Mouse (Mus musculus) liver, embryonic 14.5 days (tissue): ENCODE measurements around the gene Tmem184b. TPM values are rescaled to one million over a fixed set of nuclear protein-coding genes. Genes with fewer than 3 reads are reported as not detected.

Experiments used
- ATAC-seq: fragments of 200-750 bp; cut with Nextera tagmentation; 2 replicates; pipeline ENCODE4 v1.8.0; 2017; ENCODE audit warnings: moderate number of reproducible peaks, mild to moderate bottlenecking, moderate library complexity; ENCODE audit not compliant: insufficient read depth
- DNase-seq, 3 experiments: peaks; one replicate each; pipeline ENCODE4 v3.0.0-alpha.2; 2012 to 2013; ENCODE audit warnings: low read depth in 3 of 3, low spot score in 3 of 3
- H3K27ac ChIP-seq: fragments of 300-500 bp; sonication (generic); 2 replicates; pipeline ENCODE4 v1.5.1; 2014; ENCODE audit warnings: moderate library complexity, mild to moderate bottlenecking, control low read depth, inconsistent platforms
- H3K27me3 ChIP-seq: fragments of 300-500 bp; sonication (generic); 2 replicates; pipeline ENCODE4 v1.6.1; 2014; ENCODE audit warnings: mild to moderate bottlenecking, low read length, moderate library complexity; ENCODE audit not compliant: control insufficient read depth, insufficient read depth
- H3K36me3 ChIP-seq: fragments of 300-500 bp; sonication (generic); replicated peaks from 2 replicates; pipeline ENCODE4 v1.6.1; 2014; ENCODE audit warnings: low read depth; ENCODE audit not compliant: control insufficient read depth, insufficient read depth
- H3K4me1 ChIP-seq, 2 experiments: fragments of 200-500 bp in 1 of 2; fragments of 300-500 bp in 1 of 2; sonication (generic) in 1 of 2; replicated peaks; 2 replicates each; pipeline ENCODE4 v1.6.1; 2012 to 2014; ENCODE audit warnings: antibody characterized with exemption in 1 of 2, inconsistent platforms in 1 of 2, low read length in 1 of 2; ENCODE audit not compliant: control insufficient read depth in 2 of 2, insufficient read depth in 2 of 2
- H3K4me2 ChIP-seq: fragments of 300-500 bp; sonication (generic); 2 replicates; pipeline ENCODE4 v1.6.1; 2014; ENCODE audit warnings: low read depth, mild to moderate bottlenecking, control low read depth, moderate library complexity
- H3K4me3 ChIP-seq, 2 experiments: fragments of 200-500 bp in 1 of 2; fragments of 300-500 bp in 1 of 2; sonication (generic) in 1 of 2; 2 replicates each; pipeline ENCODE4 v1.5.1; 2012 to 2014; ENCODE audit warnings: low read depth in 2 of 2, low read length in 2 of 2, mild to moderate bottlenecking in 2 of 2, control low read depth in 1 of 2, inconsistent platforms in 1 of 2, moderate library complexity in 1 of 2; ENCODE audit not compliant: insufficient read depth in 1 of 2
- H3K9ac ChIP-seq: fragments of 300-500 bp; sonication (generic); replicated peaks from 2 replicates; pipeline ENCODE4 v1.6.1; 2014; ENCODE audit warnings: mild to moderate bottlenecking, control low read depth, moderate library complexity
- H3K9me3 ChIP-seq: fragments of 300-500 bp; sonication (generic); 2 replicates; pipeline ENCODE4 v1.6.1; 2016; ENCODE audit warnings: low read length, mixed read lengths; ENCODE audit not compliant: control insufficient read depth
- CTCF ChIP-seq: IDR thresholded peaks from 2 replicates; pipeline ENCODE4 v1.5.1; 2016; ENCODE audit warnings: antibody characterized with exemption, low read depth, control low read depth
- EP300 ChIP-seq: IDR thresholded peaks from 2 replicates; pipeline ENCODE4 v1.6.1; 2016; ENCODE audit warnings: antibody characterized with exemption, low read depth
- WGBS: fragments of 180-500 bp; shearing (Covaris S2); extraction: QIAGEN DNeasy Blood & Tissue Kit; methylation state at CpG from one replicate; pipeline ENCODE4 v1.1.7; 2014; ENCODE audit not compliant: insufficient replicate concordance; 5-methylcytosine and 5-hydroxymethylcytosine counted together
- polyA plus RNA-seq, 2 experiments: library from polyadenylated mRNA; depleted of rRNA in 1 of 2; stranded (reverse) in 1 of 2; unstranded in 1 of 2; fragments of >200 nt; fragmentation: Nextera tagmentation in 1 of 2; extraction: Ambion mirVana in 1 of 2; gene quantifications; 2 replicates each; pipeline versions ENCODE4 v1.2.1 to v1.2.3; 2012 to 2014

Gene Tmem184b
- polyA plus RNA-seq, 2 experiments: 5.7 to 7.2 TPM

GRCm38 (mm10) chr15:79370281-79370843, 33.0 kb downstream of the Tmem184b start:
- no peaks in the 10 kb centered on the region; a peak in 1 of 4 replicates for H3K4me1 ChIP-seq
- H3K36me3 ChIP-seq: no peaks in the 10 kb centered on the region
- WGBS: 72% methylated on average over 7 of the region's 7 CpGs
- no peak for TF ChIP-seq EP300
- no peak for TF ChIP-seq CTCF
- H3K27me3 ChIP-seq: no peaks in the 10 kb centered on the region
- H3K9me3 ChIP-seq: no peaks in the 10 kb centered on the region
- H3K9ac ChIP-seq: no peak overlapping the region
- no peak overlapping the region for H3K4me3 ChIP-seq
- H3K4me2 ChIP-seq: no peak overlapping the region
- DNase-seq (no peak), ATAC-seq (peak; percentile 29; the same call in 1 of the 2 replicates)
- H3K27ac ChIP-seq: no peak overlapping the region

DNA sequence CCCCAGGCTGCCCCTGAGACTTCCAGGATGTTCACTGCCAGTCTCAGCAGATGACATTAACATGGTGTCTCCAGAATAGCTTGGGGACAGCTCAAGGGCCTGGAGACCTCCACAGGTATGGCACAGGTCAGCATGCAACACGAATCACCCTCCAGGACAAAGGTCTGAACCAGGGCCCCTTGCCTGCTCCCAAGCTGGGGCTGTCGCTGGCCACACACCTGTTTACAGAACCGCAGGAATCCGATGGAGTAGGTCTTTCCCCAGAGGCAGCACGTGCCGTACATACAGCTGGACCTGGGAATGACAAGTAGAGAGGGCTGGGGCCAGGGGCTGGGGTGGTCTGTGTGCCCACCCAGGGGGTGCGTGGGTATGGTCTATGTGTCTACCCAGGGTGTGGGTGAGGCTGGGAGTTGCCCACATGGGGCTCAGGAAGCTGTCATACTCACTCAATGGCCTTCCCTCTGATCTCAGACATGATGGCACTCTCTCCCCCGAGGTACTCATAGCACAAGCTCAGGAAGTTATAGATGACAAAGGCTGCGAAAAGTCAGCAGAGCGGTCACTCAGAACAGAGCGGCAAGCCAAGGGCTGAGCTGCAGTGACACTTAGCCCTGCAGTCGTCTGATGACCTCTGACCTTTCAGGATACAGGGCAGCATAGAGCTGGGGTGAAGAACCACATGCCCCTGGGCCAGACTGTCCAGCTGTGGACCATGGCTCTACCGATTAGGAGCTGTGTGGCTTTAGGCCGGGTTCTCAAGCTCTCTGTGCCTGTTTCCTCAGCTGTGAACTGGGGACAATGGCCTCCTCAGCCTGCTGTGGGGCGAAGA, 33.7 kb downstream of the Tmem184b start:
- WGBS: 69% methylated on average over 15 of the region's 15 CpGs
- H3K36me3 ChIP-seq: no peaks in the 10 kb centered on the region
- no peak for TF ChIP-seq CTCF
- no peak for TF ChIP-seq EP300
- no peaks in the 10 kb centered on the region for H3K9me3 ChIP-seq
- H3K9ac ChIP-seq: no peak overlapping the region
- no peak for DNase-seq
- H3K4me1 ChIP-seq: no peaks in the 10 kb centered on the region; a peak in 1 of 4 replicates
- H3K4me3 ChIP-seq: no peak overlapping the region
- no peak overlapping the region for H3K4me2 ChIP-seq
- H3K27me3 ChIP-seq: no peaks in the 10 kb centered on the region
- H3K27ac ChIP-seq: no peak overlapping the region
- no peak for ATAC-seq

GRCm38 (mm10) chr15:79368861-79369440, 34.4 kb downstream of the Tmem184b start:
- Histone ChIP-seq H3K36me3 (no peaks in the 10 kb centered on the region), H3K4me3 (no peak overlapping the region), H3K27ac (no peak overlapping the region), H3K9ac (no peak overlapping the region), H3K27me3 (no peaks in the 10 kb centered on the region), H3K4me1 (no peaks in the 10 kb centered on the region; a peak in 1 of 4 replicates), H3K9me3 (no peaks in the 10 kb centered on the region), H3K4me2 (no peak overlapping the region)
- TF ChIP-seq EP300 (no peak), CTCF (no peak)
- WGBS: 76% methylated on average over 8 of the region's 8 CpGs
- ATAC-seq (peak; percentile 21; the same call in 1 of the 2 replicates), DNase-seq (no peak)

DNA sequence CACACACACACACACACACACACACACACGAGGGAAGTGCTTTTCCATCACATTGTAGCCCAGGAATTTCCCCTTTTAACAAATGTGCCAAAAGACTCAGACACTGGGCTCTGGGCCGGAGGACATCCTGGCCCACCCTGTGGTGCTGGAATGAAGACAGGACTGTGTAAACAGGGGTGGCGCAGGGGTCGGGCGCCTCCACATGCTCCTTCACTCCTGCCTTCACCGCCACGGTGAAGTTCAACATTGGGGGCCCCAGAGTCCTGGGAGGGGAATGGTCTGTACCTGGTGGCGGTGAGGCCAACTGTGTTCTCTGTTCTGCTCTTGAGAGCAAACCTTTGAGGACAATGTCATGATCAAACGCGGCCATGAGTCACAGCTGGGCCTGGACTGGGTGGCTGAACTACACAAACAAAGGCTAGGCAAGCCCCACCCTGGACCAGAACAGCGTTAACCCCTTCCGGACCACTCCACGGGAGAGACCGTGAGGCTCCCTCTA, 35.0 kb downstream of the Tmem184b start:
- Histone ChIP-seq H3K27me3 (no peaks in the 10 kb centered on the region), H3K9me3 (no peaks in the 10 kb centered on the region), H3K36me3 (no peaks in the 10 kb centered on the region), H3K4me2 (no peak overlapping the region), H3K4me3 (no peak overlapping the region), H3K4me1 (no peaks in the 10 kb centered on the region; a peak in 1 of 4 replicates), H3K9ac (no peak overlapping the region), H3K27ac (no peak overlapping the region)
- TF ChIP-seq EP300 (no peak), CTCF (no peak)
- no peak for DNase-seq
- 65% methylated on average over 14 of the region's 14 CpGs for WGBS
- peak; percentile 62 for ATAC-seq

DNA sequence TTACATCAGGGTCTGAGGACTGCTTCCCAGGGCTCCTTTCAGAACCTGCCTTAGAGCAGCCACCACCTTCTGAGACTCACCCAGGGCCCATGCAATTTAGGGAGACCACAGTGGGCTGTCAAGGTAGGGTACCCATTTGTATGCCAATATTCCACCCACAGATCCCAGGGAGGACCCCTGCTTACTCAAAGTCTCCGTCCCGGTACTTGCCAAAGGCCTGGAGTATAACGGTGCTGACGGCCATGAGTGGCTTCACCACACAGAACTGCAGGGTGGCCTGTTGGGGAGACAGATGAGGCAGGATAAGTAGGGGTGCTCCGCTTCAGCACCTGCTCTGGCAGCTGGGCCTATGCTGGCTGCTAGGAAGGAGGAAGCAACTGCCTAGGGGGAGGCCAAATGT, 37.0 kb downstream of the Tmem184b start:
- Histone ChIP-seq H3K27me3 (no peaks in the 10 kb centered on the region), H3K4me1 (no peaks in the 10 kb centered on the region; a peak in 1 of 4 replicates), H3K4me2 (no peak overlapping the region), H3K9ac (no peak overlapping the region), H3K9me3 (no peaks in the 10 kb centered on the region), H3K36me3 (no peaks in the 10 kb centered on the region), H3K4me3 (no peak overlapping the region), H3K27ac (no peak overlapping the region)
- DNase-seq (no peak), ATAC-seq (no peak)
- TF ChIP-seq EP300: no peak
- no peak for TF ChIP-seq CTCF
- WGBS: 85% methylated on average over 5 of the region's 5 CpGs
